Mouse (Mus musculus) urinary bladder, postnatal 25 days (tissue): Measurements from ENCODE around the gene Olfr1246.
"Not testable (repeated sequence)": the region's sequence is repeated elsewhere in the genome, so short reads cannot be mapped to it uniquely, and the experiment has no call there.

Source experiments
- DNase-seq: peaks from one replicate; pipeline ENCODE4 v3.0.0; 2022; ENCODE audit warnings: low spot score

The Olfr1246 gene

DNA sequence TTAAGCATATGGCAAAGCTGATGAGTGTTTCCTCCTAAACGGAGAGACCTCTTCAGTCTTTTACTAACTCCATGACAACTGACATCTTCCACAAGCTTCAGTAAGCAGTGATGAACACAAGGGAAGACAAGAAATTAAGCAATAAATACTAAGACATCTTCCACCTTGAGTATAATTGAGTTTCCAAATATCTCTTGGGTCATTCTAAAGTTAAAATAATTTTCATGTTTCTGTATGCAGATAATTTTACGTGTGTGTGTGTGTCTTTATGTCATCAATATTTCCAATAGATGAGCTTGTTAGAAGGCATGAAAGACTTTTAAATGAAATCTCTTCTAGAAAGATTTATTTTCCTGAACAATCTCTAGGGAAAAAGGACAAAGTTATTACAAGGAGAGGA is at the start of gene Olfr1246:
Gene Olfr1246, minus strand, starts transcription at position 101 of the 400 bp plus-strand sequence.
- no peak for DNase-seq

DNA sequence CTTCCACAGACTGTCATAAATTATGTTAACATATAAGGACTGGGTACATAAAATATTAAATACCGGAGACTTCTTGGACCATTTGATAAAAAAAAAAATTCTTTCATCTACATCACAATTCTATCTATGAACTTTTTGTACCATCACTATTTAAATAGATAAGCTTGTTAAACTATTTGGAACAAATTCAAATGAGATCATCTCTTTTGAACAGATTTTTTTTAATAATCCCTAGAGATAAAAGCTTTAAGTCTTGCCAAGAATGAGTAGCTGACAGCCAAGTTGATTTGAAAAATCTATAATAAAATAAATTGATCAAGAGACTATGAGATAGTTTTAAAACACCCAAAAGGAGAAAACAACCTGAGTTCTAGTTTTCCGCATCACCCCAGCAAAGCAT is 41.9 kb upstream of the Olfr1246 start, which contains the start of gene Olfr1249:
Gene Olfr1249, minus strand, starts transcription at position 101 of the 400 bp plus-strand sequence.
- DNase-seq: no peak

DNA sequence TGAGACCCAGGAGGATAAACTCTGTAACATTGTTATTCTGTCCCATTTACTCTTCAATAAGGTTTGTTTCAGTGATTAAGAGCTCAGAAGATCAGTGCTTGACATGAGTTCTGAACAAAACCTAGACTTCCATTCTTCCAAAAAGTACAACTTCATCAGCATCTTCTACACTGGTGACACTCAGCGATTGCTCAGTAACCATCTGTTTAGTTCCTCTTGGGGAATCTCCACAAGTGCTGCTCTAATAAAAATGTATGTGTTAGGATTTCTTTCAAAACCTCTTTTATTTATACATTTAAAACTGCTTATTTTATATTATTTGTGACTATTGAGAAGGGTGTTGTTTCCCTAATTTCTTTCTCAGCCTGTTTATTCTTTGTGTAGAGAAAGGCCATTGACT is 25.2 kb upstream of the Olfr1246 start, which contains the start of gene Olfr1248:
Gene Olfr1248, minus strand, starts transcription at position 101 of the 400 bp plus-strand sequence.
- DNase-seq: not testable (repeated sequence)

DNA sequence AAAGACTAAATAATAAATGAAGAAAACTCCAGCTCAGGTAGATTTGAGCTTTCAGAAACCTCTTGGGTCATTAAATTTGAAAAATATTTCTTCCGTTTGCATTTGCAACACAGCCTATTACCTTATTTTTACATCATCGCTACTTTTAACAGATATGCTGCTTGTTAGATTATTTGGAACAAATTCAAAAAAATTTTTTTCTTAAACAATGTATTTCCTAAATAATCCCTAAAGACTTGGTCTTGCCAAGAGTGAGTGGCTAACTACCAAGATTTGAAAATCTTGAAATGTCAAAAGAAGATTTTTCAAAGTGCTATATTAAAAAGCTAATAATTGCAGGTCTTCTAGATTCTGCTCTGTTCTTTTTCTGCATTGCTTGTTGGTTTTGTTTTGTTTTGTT is 21.1 kb upstream of the Olfr1246 start, which contains the start of gene Olfr1247:
Gene Olfr1247, minus strand, starts transcription at position 101 of the 400 bp plus-strand sequence.
- no peak for DNase-seq

DNA sequence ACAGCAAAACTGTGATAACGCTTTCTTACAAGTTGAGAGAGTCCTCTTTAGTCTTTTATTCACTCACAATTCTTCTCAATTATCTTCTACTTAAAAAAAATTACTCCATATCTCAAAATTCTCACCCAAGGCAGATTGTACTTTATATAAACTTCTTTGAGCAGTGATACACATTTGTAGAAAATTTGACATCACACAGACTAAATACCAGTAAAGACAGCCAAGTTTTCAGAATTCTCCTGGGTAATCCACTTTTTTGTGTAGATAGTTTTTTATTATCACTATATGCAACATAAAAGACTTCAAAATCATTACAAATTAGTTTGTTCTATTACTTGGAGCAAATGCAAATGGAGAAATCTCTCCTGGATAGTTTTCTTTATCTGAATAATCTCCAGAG is 14.6 kb downstream of the Olfr1246 start, which contains the start of gene Olfr1245:
Gene Olfr1245, minus strand, starts transcription at position 101 of the 400 bp plus-strand sequence.
- no peak for DNase-seq

DNA sequence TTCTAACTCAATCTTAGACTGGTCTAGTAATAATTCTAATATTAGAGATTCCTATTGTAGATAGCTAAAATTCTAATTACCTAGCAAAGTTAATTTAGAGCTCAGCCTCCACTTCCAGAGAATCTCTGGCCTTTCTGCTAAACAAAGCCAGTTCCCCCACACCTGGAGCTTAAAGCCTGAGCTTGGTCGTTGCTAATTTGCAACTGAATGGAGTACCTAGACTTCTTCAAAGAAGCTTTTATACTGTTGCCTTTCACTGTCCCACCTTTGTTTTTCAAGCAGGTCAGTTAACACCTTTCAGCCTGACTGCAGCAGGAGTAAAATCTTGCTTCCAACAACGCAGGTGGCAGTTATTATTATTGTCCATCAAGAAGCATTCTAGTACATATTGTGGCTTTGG is 30.3 kb downstream of the Olfr1246 start:
- not testable (repeated sequence) for DNase-seq

DNA sequence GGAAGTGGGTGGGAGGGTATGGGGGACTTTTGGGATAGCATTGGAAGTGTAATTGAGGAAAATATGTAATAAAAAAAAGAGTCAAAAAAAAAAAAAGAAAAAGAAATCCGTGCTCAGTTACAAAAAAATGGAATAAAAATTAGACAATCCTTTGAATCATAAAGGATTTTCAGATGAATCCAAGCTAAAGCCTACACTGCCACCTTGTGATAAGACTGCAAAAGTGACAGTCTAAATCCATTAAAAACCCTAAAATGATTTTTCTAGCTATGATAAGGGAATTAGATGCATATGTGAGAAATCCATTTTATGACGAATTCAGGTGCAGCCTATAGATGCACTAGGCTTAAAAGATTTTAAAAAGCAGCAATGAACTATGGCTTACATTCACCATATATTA is 48.4 kb downstream of the Olfr1246 start:
- DNase-seq: no peak

DNA sequence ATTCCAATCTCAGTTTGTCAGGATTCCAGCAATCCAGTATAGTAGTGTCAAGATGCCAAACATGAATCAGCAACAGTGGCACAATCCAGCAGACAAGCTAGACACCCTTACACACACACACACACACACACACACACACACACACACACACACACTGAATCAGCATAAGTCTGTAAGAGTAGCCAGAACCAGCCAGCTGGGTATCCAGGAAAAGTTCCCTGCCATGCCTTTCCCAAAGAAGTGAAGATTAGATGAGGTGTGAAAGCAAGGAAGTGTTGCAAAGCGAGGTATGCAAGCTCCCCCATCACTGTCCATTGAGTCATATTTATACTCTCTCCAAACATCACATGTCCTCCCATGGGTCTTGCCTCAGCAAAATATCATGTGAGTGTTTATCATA is 53.0 kb downstream of the Olfr1246 start:
- DNase-seq: no peak
